8 mouse cellular contexts compared by ENCODE assay signal in the genomic region with DNA sequence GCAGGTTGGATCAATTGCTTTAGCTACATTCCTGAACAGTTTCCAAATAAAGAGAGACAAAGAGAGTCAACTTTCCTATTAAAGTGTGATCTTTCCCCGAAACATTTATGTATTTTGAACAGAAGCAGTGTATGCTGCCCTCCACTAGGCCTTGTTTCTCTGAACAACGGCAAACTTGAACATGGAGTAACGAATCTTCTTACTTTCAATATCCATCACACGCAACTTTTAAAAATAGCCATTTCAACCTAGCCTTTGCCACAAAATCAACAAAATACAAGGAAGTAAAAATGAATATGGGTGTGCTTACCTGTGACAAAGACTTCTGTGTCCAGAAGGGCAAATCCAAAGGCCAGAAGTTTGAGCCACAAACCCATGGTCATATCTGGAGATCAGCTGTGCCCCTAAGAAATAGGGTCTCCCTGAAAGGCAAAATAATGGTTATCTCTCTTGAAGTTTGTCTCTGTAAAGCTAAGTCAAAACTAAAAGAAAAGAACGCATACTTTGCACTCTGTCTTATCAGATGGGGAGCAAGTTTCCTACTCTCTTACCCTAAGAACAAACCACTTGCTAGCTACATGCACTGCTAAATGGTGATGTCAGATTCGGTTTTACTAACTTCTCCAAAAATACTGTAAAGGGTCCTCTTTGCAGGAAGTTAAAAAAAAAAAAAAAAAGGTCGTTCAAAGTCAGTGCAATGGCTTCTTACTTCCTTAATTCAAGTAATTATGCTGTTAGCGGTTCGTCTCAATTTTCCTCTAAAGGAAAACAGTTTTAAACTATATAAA. TPM values are rescaled to one million over a fixed set of nuclear protein-coding genes. Genes with fewer than 3 reads are reported as not detected.
DNase-seq lines count a peak whose midpoint lies in the region; ATAC-seq and TF ChIP-seq lines count a peak whose summit lies in the region.
"Had no signal": no experiment of that assay in that cellular context is flagged by ENCODE, and none has a peak within 500 bp of the region (broad histone marks: within the 10 kb centered on the region; RNA-seq: fewer than 3 reads in every experiment).

No protein-coding gene starts in this region.

- TF ChIP-seq POLR2A in spleen, adult 2 months (IDR thresholded peaks at IDR 0.05; ENCODE audit: low read depth, low read length), result peak; percentile 75; the same call in 1 of the 2 replicates

- H3K4me2 ChIP-seq in liver, embryonic 14.5 days (ENCODE audit: low read depth), result no peak overlapping the region
- no peak overlapping the region for H3K4me2 ChIP-seq in stomach, embryonic 16.5 days (ENCODE audit: low read depth, low read length)
- H3K4me2 ChIP-seq: hindbrain, embryonic 15.5 days had no signal

- H3K36me3 ChIP-seq in spleen, adult 2 months (ENCODE audit: control insufficient read depth, insufficient read depth, low read length), result peaks cover 11% of the 10 kb centered on the region
- H3K36me3 ChIP-seq in liver, embryonic 14.5 days (replicated peaks; ENCODE audit: control insufficient read depth, insufficient read depth, low read depth), result no peaks in the 10 kb centered on the region
- H3K36me3 ChIP-seq in stomach, embryonic 16.5 days (ENCODE audit: control insufficient read depth, insufficient read depth, low read length), result no peaks in the 10 kb centered on the region
- H3K36me3 ChIP-seq: hindbrain, embryonic 15.5 days had no signal

- no peak overlapping the region for H3K9ac ChIP-seq in liver, embryonic 14.5 days (replicated peaks)
- H3K9ac ChIP-seq in stomach, embryonic 16.5 days (ENCODE audit: low read length), result no peak overlapping the region
- H3K9ac ChIP-seq: hindbrain, embryonic 15.5 days had no signal

- H3K27ac ChIP-seq in spleen, adult 2 months (ENCODE audit: insufficient read depth, low read length), result peak overlapping the region; percentile 98
- H3K27ac ChIP-seq in liver, embryonic 14.5 days, result no peak overlapping the region
- H3K27ac ChIP-seq in stomach, embryonic 16.5 days (ENCODE audit: low read length), result no peak overlapping the region
- H3K27ac ChIP-seq: hindbrain, embryonic 15.5 days had no signal

- H3K9me3 ChIP-seq in liver, embryonic 14.5 days (ENCODE audit: control insufficient read depth, low read length), result no peaks in the 10 kb centered on the region
- H3K9me3 ChIP-seq in stomach, embryonic 16.5 days (replicated peaks; ENCODE audit: control insufficient read depth, low read length), result no peaks in the 10 kb centered on the region
- H3K9me3 ChIP-seq: hindbrain, embryonic 15.5 days had no signal

- H3K27me3 ChIP-seq in spleen, adult 2 months (ENCODE audit: control insufficient read depth, insufficient read depth, low read length), result no peaks in the 10 kb centered on the region
- no peaks in the 10 kb centered on the region for H3K27me3 ChIP-seq in liver, embryonic 14.5 days (ENCODE audit: control insufficient read depth, insufficient read depth, low read length)
- H3K27me3 ChIP-seq in stomach, embryonic 16.5 days (ENCODE audit: control insufficient read depth, insufficient read depth, low read length), result no peaks in the 10 kb centered on the region
- H3K27me3 ChIP-seq: hindbrain, embryonic 15.5 days had no signal

- peaks cover 13% of the 10 kb centered on the region for H3K4me1 ChIP-seq in spleen, adult 2 months (ENCODE audit: control insufficient read depth, insufficient read depth, insufficient read length)
- H3K4me1 ChIP-seq in liver, embryonic 14.5 days (replicated peaks; ENCODE audit: control insufficient read depth in 2 of 2, insufficient read depth in 2 of 2, low read length in 1 of 2), result no peaks in the 10 kb centered on the region
- H3K4me1 ChIP-seq in stomach, embryonic 16.5 days (ENCODE audit: control insufficient read depth, insufficient read depth, low read length), result no peaks in the 10 kb centered on the region
- H3K4me1 ChIP-seq: hindbrain, embryonic 15.5 days had no signal

- peak; percentile 64 for ATAC-seq in activated CD4-positive, CD25-positive, alpha-beta regulatory T cell, adult 4 months
- ATAC-seq in liver, embryonic 14.5 days (ENCODE audit: insufficient read depth), result no peak
- ATAC-seq in stomach, embryonic 16.5 days (ENCODE audit: insufficient read depth, low FRiP score), result no peak

- peak overlapping the region; percentile 72 for H3K4me3 ChIP-seq in spleen, adult 2 months (ENCODE audit: extremely low read depth, insufficient read depth, insufficient read length)
- H3K4me3 ChIP-seq in liver, embryonic 14.5 days (ENCODE audit: insufficient read depth in 1 of 2, low read depth in 2 of 2, low read length in 2 of 2), result peak overlapping the region; percentile 27 to 31; a peak in 3 of 4 replicates
- H3K4me3 ChIP-seq in stomach, embryonic 16.5 days (replicated peaks; ENCODE audit: low read length), result 0 out of 2 replicates have a peak overlapping the region, but pooled peaks have one; percentile 3
- H3K4me3 ChIP-seq: hindbrain, embryonic 15.5 days had no signal

- TF ChIP-seq CTCF in spleen, adult 2 months (IDR thresholded peaks at IDR 0.05; ENCODE audit: extremely low read depth, insufficient read depth, insufficient read length, insufficient replicate concordance), result no peak
- no peak for TF ChIP-seq CTCF in liver, embryonic 14.5 days (IDR thresholded peaks at IDR 0.05; ENCODE audit: low read depth)

- TF ChIP-seq EP300 in liver, embryonic 14.5 days (IDR thresholded peaks at IDR 0.05; ENCODE audit: low read depth), result no peak

- peak in 1 of 2 experiments; percentile 79 for DNase-seq in spleen, adult 2 months (ENCODE audit: low read depth in 1 of 2, low spot score in 2 of 2)
- no peak for DNase-seq in spleen, postnatal 14 days (ENCODE audit: low spot score in 2 of 2)
- DNase-seq in liver, embryonic 14.5 days (ENCODE audit: low read depth in 3 of 3, low spot score in 3 of 3), result peak in 1 of 3 experiments; percentile 26
- no peak for DNase-seq in c-Kit-positive CD71-positive TER-119-positive erythroid progenitor cells, embryonic 14.5 days (ENCODE audit: low spot score)
- no peak for DNase-seq in kidney, adult 8-10 months

- 7% methylated on average over 9 of the region's 9 CpGs for WGBS in spleen, adult 2 months
- 19% methylated on average over 9 of the region's 9 CpGs for WGBS in liver, embryonic 14.5 days (ENCODE audit: insufficient replicate concordance)
- WGBS in stomach, embryonic 16.5 days, result 73% methylated on average over 9 of the region's 9 CpGs

RNA-seq across cellular contexts. Expression of gene Ptprc, which starts 0.6 kb away (rescaled TPM):
- 239 and 294 TPM in 2 replicates for polyA plus RNA-seq in spleen, adult 2 months (2012; rRNA removed)
- polyA plus RNA-seq in activated CD4-positive, CD25-positive, alpha-beta regulatory T cell, adult 4 months (2017; shearing (Covaris generic)), result 1,000 to 10,000 TPM; 1,133 to 1,303 TPM
- 3.1 and 4.1 TPM in 2 replicates for polyA plus RNA-seq in liver, embryonic 14.5 days (2012; rRNA removed)
- polyA plus RNA-seq in liver, embryonic 14.5 days (2014; fragmentation: Nextera tagmentation; extraction: Ambion mirVana), result 5.5 and 5.8 TPM in 2 replicates
- 5.9 and 6.5 TPM in 2 replicates for polyA plus RNA-seq in stomach, embryonic 16.5 days (2015; fragmentation: Nextera tagmentation; extraction: Ambion mirVana)

Comparison
In these comparisons a context has a peak if more than half of its experiments do, and no peak if none do; other contexts are left out.
1. H3K4me3 ChIP-seq: peak in every context shown above with its lines; median percentile 72 in spleen, adult 2 months; 29 in liver, embryonic 14.5 days; 3 in stomach, embryonic 16.5 days.
2. RNA of gene Ptprc, which starts 0.6 kb away (polyA plus RNA-seq): 1,133 to 1,303 TPM in activated CD4-positive, CD25-positive, alpha-beta regulatory T cell, adult 4 months and 239 to 294 TPM in spleen, adult 2 months; 5.9 to 6.5 TPM in stomach, embryonic 16.5 days and 3.1 to 5.8 TPM in liver, embryonic 14.5 days; every median in the first group is over 10 times any median in the second.